Mouse (Mus musculus): ENCODE measurements around the gene Ghrh. TPM values are rescaled to one million over a fixed set of nuclear protein-coding genes. Genes with fewer than 3 reads are reported as not detected.

Ghrh gene
- polyA plus RNA-seq, 1 experiment from 2014 or later = not detected

GRCm38 (mm10) chr2:157316358-157316933 lies 30.9 kb downstream of the Ghrh start:
- WGBS = 93% methylated on average over 14 of the region's 14 CpGs
- no peak for DNase-seq (ENCODE audit: low spot score)
- Histone ChIP-seq H3K4me3 (no peak overlapping the region), H3K9me3 (replicated peaks) (no peaks in the 10 kb centered on the region), H3K27ac (no peak overlapping the region), H3K27me3 (ENCODE audit: low read depth, poor library complexity, severe bottlenecking) (no peaks in the 10 kb centered on the region), H3K36me3 (peaks cover 98% of the 10 kb centered on the region), H3K4me1 (no peaks in the 10 kb centered on the region)

DNA sequence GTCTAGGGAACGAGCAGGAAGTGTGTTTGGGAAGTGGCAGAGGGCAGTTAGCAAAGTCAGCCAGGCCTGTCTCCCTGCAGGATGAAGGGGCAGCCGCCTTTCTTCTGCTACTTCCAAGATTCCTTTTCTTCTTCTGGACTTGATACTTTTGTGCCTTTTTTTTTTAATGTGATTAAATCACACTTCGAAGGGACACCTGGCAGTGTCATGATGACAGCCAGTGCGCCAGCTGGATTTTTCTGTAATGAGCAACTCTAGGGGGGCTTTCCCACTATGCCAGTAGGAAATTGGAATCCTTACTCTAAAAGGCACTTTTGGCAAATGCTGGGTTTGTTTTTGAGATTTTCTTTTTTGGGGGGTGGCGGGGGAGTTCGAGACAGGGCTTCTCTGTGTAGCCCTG lies 31.8 kb downstream of the Ghrh start:
- peaks cover 98% of the 10 kb centered on the region for H3K36me3 ChIP-seq
- no peaks in the 10 kb centered on the region for H3K4me1 ChIP-seq
- 94% methylated on average over 6 of the region's 6 CpGs for WGBS
- no peaks in the 10 kb centered on the region for H3K27me3 ChIP-seq (ENCODE audit: low read depth, poor library complexity, severe bottlenecking)
- no peak for DNase-seq (ENCODE audit: low spot score)
- H3K9me3 ChIP-seq (replicated peaks) = no peaks in the 10 kb centered on the region
- H3K27ac ChIP-seq = no peak overlapping the region
- no peak overlapping the region for H3K4me3 ChIP-seq

GRCm38 (mm10) chr2:157314310-157314709 lies 33.0 kb downstream of the Ghrh start:
- no peaks in the 10 kb centered on the region for H3K27me3 ChIP-seq (ENCODE audit: low read depth, poor library complexity, severe bottlenecking)
- no peak overlapping the region for H3K4me3 ChIP-seq
- WGBS = 90% methylated on average over 7 of the region's 7 CpGs
- DNase-seq (ENCODE audit: low spot score) = no peak
- H3K4me1 ChIP-seq = no peaks in the 10 kb centered on the region
- H3K27ac ChIP-seq = no peak overlapping the region
- no peaks in the 10 kb centered on the region for H3K9me3 ChIP-seq (replicated peaks)
- H3K36me3 ChIP-seq = peaks cover 99% of the 10 kb centered on the region

DNA sequence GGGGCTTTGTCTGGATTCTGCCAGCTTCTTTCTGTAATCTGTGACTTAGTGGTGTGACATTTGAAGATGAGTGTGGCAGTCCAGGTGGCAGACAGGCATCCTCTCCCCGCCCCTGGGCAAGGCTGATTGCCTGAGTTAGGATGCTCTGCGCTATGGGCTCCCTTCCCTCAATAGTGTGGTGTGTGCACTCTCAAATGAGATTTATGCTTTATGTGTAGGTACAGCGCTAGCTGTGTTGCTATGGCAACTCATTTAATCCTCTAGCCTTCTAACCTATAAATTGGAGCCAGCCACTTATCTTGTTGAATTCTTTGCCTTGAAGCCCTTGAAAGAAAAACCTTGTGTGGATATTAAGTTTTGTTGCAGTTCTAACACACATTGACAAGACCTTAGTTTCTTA lies 33.6 kb downstream of the Ghrh start:
- H3K4me1 ChIP-seq = no peaks in the 10 kb centered on the region
- H3K9me3 ChIP-seq (replicated peaks) = no peaks in the 10 kb centered on the region
- DNase-seq (ENCODE audit: low spot score) = no peak
- no peaks in the 10 kb centered on the region for H3K27me3 ChIP-seq (ENCODE audit: low read depth, poor library complexity, severe bottlenecking)
- 92% methylated on average over 3 of the region's 3 CpGs for WGBS
- peaks cover 99% of the 10 kb centered on the region for H3K36me3 ChIP-seq
- no peak overlapping the region for H3K27ac ChIP-seq
- no peak overlapping the region for H3K4me3 ChIP-seq

GRCm38 (mm10) chr2:157310963-157311637 lies 36.2 kb downstream of the Ghrh start:
- DNase-seq (ENCODE audit: low spot score) = no peak
- no peaks in the 10 kb centered on the region for H3K27me3 ChIP-seq (ENCODE audit: low read depth, poor library complexity, severe bottlenecking)
- H3K27ac ChIP-seq = no peak overlapping the region
- no peak overlapping the region for H3K4me3 ChIP-seq
- WGBS = 94% methylated on average over 6 of the region's 6 CpGs
- no peaks in the 10 kb centered on the region for H3K9me3 ChIP-seq (replicated peaks)
- H3K36me3 ChIP-seq = peaks cover 100% of the 10 kb centered on the region
- no peaks in the 10 kb centered on the region for H3K4me1 ChIP-seq

DNA sequence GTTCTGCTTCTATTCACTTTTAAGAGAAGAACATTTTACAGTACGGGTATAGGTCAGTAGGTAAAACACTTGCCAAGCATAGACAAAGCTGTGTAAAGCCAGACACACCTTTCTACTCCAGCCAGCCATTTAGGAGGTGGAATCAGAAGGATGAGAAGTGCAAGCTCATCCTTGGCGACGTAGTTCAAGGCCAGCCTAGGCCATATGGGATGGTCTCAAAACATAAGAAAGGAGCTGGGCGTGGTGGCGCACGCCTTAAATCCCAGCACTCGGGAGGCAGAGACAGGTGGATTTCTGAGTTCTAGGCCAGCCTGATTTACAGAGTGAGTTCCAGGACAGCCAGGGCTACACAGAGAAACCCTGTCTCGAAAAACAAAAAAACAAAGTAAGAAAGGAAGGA lies 37.7 kb downstream of the Ghrh start:
- Histone ChIP-seq H3K4me1 (no peaks in the 10 kb centered on the region), H3K4me3 (no peak overlapping the region), H3K9me3 (replicated peaks) (no peaks in the 10 kb centered on the region), H3K36me3 (peaks cover 100% of the 10 kb centered on the region), H3K27ac (no peak overlapping the region), H3K27me3 (ENCODE audit: low read depth, poor library complexity, severe bottlenecking) (no peaks in the 10 kb centered on the region)
- no peak for DNase-seq (ENCODE audit: low spot score)
- 95% methylated on average over 8 of the region's 8 CpGs for WGBS

DNA sequence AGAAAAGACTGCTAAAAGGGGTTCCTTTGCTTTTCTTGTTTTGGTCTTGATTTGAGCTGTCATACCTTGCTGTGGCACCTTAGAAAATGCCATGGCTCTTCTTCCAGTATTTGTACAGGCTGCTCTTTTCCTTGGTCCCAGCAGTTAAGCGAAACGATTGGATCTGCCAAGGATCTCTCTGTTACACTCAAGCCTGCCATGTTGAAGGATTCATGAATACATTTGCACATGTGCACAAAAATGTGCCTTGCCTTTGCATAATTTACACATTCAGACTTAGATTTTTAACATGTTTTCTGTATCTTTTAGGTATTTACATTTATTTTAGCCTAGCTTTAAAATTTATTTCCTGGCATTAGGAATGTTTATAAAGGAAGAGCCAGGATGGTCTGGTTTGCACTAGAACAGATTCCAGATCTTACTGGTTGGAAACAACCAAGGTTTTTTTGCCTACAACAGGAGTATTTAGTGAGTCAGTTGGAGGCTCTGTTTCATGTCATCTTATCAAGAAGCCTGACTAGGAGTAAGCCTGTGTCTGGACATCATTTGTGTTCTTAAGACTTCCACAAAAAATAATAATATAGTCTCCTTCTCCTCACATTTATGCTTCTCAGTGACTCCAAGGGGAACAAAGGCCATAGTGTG lies 38.9 kb downstream of the Ghrh start:
- WGBS = 95% methylated on average over 2 of the region's 2 CpGs
- Histone ChIP-seq H3K4me3 (no peak overlapping the region), H3K27me3 (ENCODE audit: low read depth, poor library complexity, severe bottlenecking) (no peaks in the 10 kb centered on the region), H3K4me1 (no peaks in the 10 kb centered on the region), H3K27ac (no peak overlapping the region), H3K36me3 (peaks cover 100% of the 10 kb centered on the region), H3K9me3 (replicated peaks) (no peaks in the 10 kb centered on the region)
- no peak for DNase-seq (ENCODE audit: low spot score)

GRCm38 (mm10) chr2:157307715-157308265 lies 39.5 kb downstream of the Ghrh start:
- Histone ChIP-seq H3K9me3 (replicated peaks) (no peaks in the 10 kb centered on the region), H3K4me1 (no peaks in the 10 kb centered on the region), H3K4me3 (no peak overlapping the region), H3K27ac (no peak overlapping the region), H3K27me3 (ENCODE audit: low read depth, poor library complexity, severe bottlenecking) (no peaks in the 10 kb centered on the region), H3K36me3 (peaks cover 100% of the 10 kb centered on the region)
- DNase-seq (ENCODE audit: low spot score) = no peak
- WGBS = 92% methylated on average over 4 of the region's 4 CpGs

GRCm38 (mm10) chr2:157306091-157307032 lies 40.9 kb downstream of the Ghrh start:
- H3K27me3 ChIP-seq (ENCODE audit: low read depth, poor library complexity, severe bottlenecking) = no peaks in the 10 kb centered on the region
- 86% methylated on average over 7 of the region's 7 CpGs for WGBS
- H3K4me1 ChIP-seq = no peaks in the 10 kb centered on the region
- H3K9me3 ChIP-seq (replicated peaks) = no peaks in the 10 kb centered on the region
- no peak overlapping the region for H3K4me3 ChIP-seq
- DNase-seq (ENCODE audit: low spot score) = no peak
- peaks cover 100% of the 10 kb centered on the region for H3K36me3 ChIP-seq
- H3K27ac ChIP-seq = no peak overlapping the region

GRCm38 (mm10) chr2:157303096-157303495 lies 44.2 kb downstream of the Ghrh start:
- WGBS = 76% methylated on average over 9 of the region's 9 CpGs
- Histone ChIP-seq H3K4me3 (no peak overlapping the region), H3K27ac (no peak overlapping the region), H3K4me1 (no peaks in the 10 kb centered on the region), H3K9me3 (replicated peaks) (no peaks in the 10 kb centered on the region), H3K27me3 (ENCODE audit: low read depth, poor library complexity, severe bottlenecking) (no peaks in the 10 kb centered on the region), H3K36me3 (peaks cover 99% of the 10 kb centered on the region)
- no peak for DNase-seq (ENCODE audit: low spot score)

GRCm38 (mm10) chr2:157300051-157300450 lies 47.3 kb downstream of the Ghrh start:
- H3K27ac ChIP-seq = no peak overlapping the region

DNA sequence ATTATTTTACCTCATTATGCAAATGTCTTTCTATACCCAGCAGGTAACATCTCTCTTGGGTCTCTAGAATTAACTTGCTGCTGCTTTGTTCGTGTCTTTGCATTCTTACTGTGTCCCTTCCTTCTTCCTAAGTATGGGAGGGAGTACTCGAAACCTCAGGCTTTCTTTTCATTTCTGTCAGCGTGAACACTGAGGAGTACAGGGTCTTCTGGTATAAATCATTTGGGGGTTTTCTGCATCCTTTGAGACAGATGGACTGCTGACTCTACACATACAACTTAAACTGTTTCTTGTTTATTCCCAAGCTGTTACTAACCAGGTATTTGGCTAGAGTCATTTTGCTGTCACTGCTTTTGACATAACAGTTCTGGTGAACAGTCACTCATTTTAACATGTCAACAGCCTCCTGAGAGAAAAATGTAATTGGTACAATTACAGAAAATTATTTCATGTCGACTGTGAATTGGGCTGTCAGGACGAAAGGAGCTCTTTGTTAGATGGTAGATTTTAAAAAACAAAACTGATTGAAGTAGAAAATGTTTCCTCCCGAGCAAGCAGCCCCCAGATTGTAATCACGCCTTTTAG lies 51.1 kb downstream of the Ghrh start:
- DNase-seq (ENCODE audit: low spot score) = no peak
- Histone ChIP-seq H3K9me3 (replicated peaks) (no peaks in the 10 kb centered on the region), H3K27ac (no peak overlapping the region), H3K36me3 (peaks cover 99% of the 10 kb centered on the region), H3K4me3 (no peak overlapping the region), H3K4me1 (no peaks in the 10 kb centered on the region), H3K27me3 (ENCODE audit: low read depth, poor library complexity, severe bottlenecking) (no peaks in the 10 kb centered on the region)
- 87% methylated on average over 7 of the region's 7 CpGs for WGBS

More at GRCm38 (mm10) chr2:157300051-157300450, 47.3 kb downstream of the Ghrh start:
- no peak for DNase-seq (ENCODE audit: low spot score)
- H3K27me3 ChIP-seq (ENCODE audit: low read depth, poor library complexity, severe bottlenecking) = no peaks in the 10 kb centered on the region
- WGBS = 93% methylated on average over 6 of the region's 6 CpGs
- peaks cover 99% of the 10 kb centered on the region for H3K36me3 ChIP-seq
- H3K4me1 ChIP-seq = no peaks in the 10 kb centered on the region
- H3K4me3 ChIP-seq = no peak overlapping the region
- H3K9me3 ChIP-seq (replicated peaks) = no peaks in the 10 kb centered on the region

Measured in limb, embryonic 10.5 days (tissue).